Mouse (Mus musculus) lung, postnatal 0 days (tissue): ENCODE measurements around the gene Cdc14b. TPM values are rescaled to one million over a fixed set of nuclear protein-coding genes. Genes with fewer than 3 reads are reported as not detected.

Experiments
- ATAC-seq: fragments of 200-750 bp; cut with Nextera tagmentation; 2 replicates; pipeline ENCODE4 v1.8.0; 2017; ENCODE audit warnings: moderate library complexity
- DNase-seq: peaks from one replicate; pipeline ENCODE4 v3.0.0-alpha.2; 2016; ENCODE audit warnings: low spot score
- H3K27ac ChIP-seq: fragments of 300-500 bp; sonication (generic); 2 replicates; pipeline ENCODE4 v1.5.1; 2014; ENCODE audit warnings: antibody characterized with exemption, mild to moderate bottlenecking, low read length, mixed read lengths
- H3K27me3 ChIP-seq: fragments of 300-500 bp; sonication (generic); replicated peaks from 2 replicates; pipeline ENCODE4 v1.6.1; 2014; ENCODE audit warnings: low read length, mixed read lengths; ENCODE audit not compliant: insufficient read depth
- H3K36me3 ChIP-seq: fragments of 300-500 bp; sonication (generic); 2 replicates; pipeline ENCODE4 v1.6.1; 2014; ENCODE audit warnings: low read length, mixed read lengths; ENCODE audit not compliant: insufficient read depth
- H3K4me1 ChIP-seq: fragments of 300-500 bp; sonication (generic); 2 replicates; pipeline ENCODE4 v1.6.1; 2014; ENCODE audit warnings: antibody characterized with exemption, low read depth, low read length, mixed read lengths; ENCODE audit not compliant: insufficient read depth
- H3K4me2 ChIP-seq: fragments of 300-500 bp; sonication (generic); replicated peaks from 2 replicates; pipeline ENCODE4 v1.6.1; 2014; ENCODE audit warnings: low read depth, mild to moderate bottlenecking, low read length, moderate library complexity, mixed read lengths
- H3K4me3 ChIP-seq: fragments of 300-500 bp; sonication (generic); 2 replicates; pipeline ENCODE4 v1.5.1; 2014; ENCODE audit warnings: low read depth, low read length
- H3K9ac ChIP-seq: fragments of 300-500 bp; sonication (generic); replicated peaks from 2 replicates; pipeline ENCODE4 v1.6.1; 2014; ENCODE audit warnings: low read depth, mild to moderate bottlenecking
- H3K9me3 ChIP-seq: fragments of 300-500 bp; sonication (generic); 2 replicates; pipeline ENCODE4 v1.6.1; 2016; ENCODE audit warnings: low read length, mixed read lengths
- CTCF ChIP-seq: IDR thresholded peaks from 2 replicates; pipeline ENCODE4 v1.5.1; 2016; ENCODE audit warnings: antibody characterized with exemption, mild to moderate bottlenecking
- EP300 ChIP-seq: IDR thresholded peaks from 2 replicates; pipeline ENCODE4 v1.6.1; 2016; ENCODE audit warnings: antibody characterized with exemption, mild to moderate bottlenecking, control low read depth
- WGBS: fragments of 180-500 bp; shearing (Covaris S2); extraction: QIAGEN DNeasy Blood & Tissue Kit; methylation state at CpG from one replicate; pipeline ENCODE4 v1.1.7; 2014; 5-methylcytosine and 5-hydroxymethylcytosine counted together
- polyA plus RNA-seq: library from polyadenylated mRNA; unstranded; fragments of >200 nt; fragmentation: Nextera tagmentation; extraction: Ambion mirVana; gene quantifications from 2 replicates; pipeline ENCODE4 v1.2.1, GENCODE M21; 2015

The Cdc14b gene
- polyA plus RNA-seq, 1 experiment from 2014 or later, result 4.7 TPM

- Histone ChIP-seq H3K9ac (no peak overlapping the region), H3K27ac (no peak overlapping the region), H3K36me3 (no peaks in the 10 kb centered on the region), H3K4me1 (no peaks in the 10 kb centered on the region), H3K4me2 (no peak overlapping the region), H3K27me3 (no peaks in the 10 kb centered on the region), H3K9me3 (no peaks in the 10 kb centered on the region), H3K4me3 (no peak overlapping the region)
- no peak for DNase-seq
- no peak for TF ChIP-seq CTCF
- TF ChIP-seq EP300, result no peak
- 85% methylated on average over 6 of the region's 6 CpGs for WGBS
- ATAC-seq, result no peak
Measured at GRCm38 (mm10) chr13:64208146-64208545, 66.9 kb downstream of the Cdc14b start.

DNA sequence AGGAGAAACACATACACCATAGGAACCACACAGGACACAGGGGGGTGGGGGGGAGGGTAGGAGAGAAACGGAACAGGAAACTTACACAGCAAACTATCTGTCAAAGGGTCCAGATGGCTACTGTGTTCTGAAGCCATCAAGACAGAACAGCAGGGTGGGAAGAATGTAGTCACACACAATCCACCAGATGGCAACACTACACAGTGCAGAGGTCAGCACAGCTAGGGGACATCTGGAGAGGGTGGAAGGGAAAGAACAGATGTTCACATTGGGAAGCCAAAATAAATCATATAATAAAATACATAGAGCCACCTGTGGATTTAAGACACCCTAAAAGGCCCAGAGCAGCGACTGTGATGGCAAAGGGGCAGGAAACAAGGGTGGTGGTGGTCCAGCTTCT is 69.9 kb downstream of the Cdc14b start:
- H3K4me2 ChIP-seq, result no peak overlapping the region
- H3K9ac ChIP-seq, result no peak overlapping the region
- no peaks in the 10 kb centered on the region for H3K27me3 ChIP-seq
- 29% methylated on average over 2 of the region's 2 CpGs for WGBS
- no peak overlapping the region for H3K4me3 ChIP-seq
- TF ChIP-seq EP300, result no peak
- peak; percentile 60 for TF ChIP-seq CTCF
- no peaks in the 10 kb centered on the region for H3K4me1 ChIP-seq
- no peaks in the 10 kb centered on the region for H3K9me3 ChIP-seq
- DNase-seq, result peak; percentile 61
- no peak overlapping the region for H3K27ac ChIP-seq
- no peaks in the 10 kb centered on the region for H3K36me3 ChIP-seq
- peak; percentile 89 for ATAC-seq

GRCm38 (mm10) chr13:64204726-64205125 is 70.4 kb downstream of the Cdc14b start:
- H3K4me3 ChIP-seq, result no peak overlapping the region
- no peaks in the 10 kb centered on the region for H3K36me3 ChIP-seq
- H3K4me1 ChIP-seq, result no peaks in the 10 kb centered on the region
- ATAC-seq, result peak; percentile 52; the same call in 1 of the 2 replicates
- H3K9ac ChIP-seq, result no peak overlapping the region
- H3K27ac ChIP-seq, result no peak overlapping the region
- WGBS, result 62% methylated on average over 2 of the region's 2 CpGs
- DNase-seq, result no peak
- no peaks in the 10 kb centered on the region for H3K9me3 ChIP-seq
- no peak overlapping the region for H3K4me2 ChIP-seq
- TF ChIP-seq EP300, result no peak
- TF ChIP-seq CTCF, result peak; percentile 70
- H3K27me3 ChIP-seq, result no peaks in the 10 kb centered on the region

- ATAC-seq, result no peak
- TF ChIP-seq EP300 (no peak), CTCF (no peak)
- 88% methylated on average over 4 of the region's 4 CpGs for WGBS
Measured at GRCm38 (mm10) chr13:64200911-64201310, 74.2 kb downstream of the Cdc14b start.

DNA sequence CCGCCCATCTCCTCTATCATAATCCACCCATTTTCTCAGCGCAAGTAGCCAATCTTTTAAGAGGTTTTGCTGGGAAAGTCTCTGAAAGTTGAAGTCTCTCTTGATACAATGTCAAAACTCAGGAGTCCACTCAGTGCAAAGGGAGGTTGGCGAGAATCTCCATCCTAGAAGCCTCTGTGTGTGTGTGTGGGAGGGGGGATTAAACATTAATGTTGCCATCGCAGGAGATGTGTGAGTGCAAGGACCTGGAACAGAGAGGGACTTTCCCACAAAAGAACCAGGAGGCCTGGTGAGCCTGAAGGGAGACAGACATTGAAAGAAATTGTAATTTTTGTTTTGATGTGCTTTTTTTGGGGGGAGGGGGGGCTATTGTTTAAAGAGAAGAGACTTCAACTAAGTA is 76.8 kb downstream of the Cdc14b start:
- Histone ChIP-seq H3K4me2 (no peak overlapping the region), H3K4me3 (no peak overlapping the region), H3K9ac (no peak overlapping the region), H3K9me3 (no peaks in the 10 kb centered on the region), H3K27ac (no peak overlapping the region), H3K36me3 (no peaks in the 10 kb centered on the region), H3K27me3 (no peaks in the 10 kb centered on the region), H3K4me1 (no peaks in the 10 kb centered on the region)
- no peak for TF ChIP-seq EP300
- no peak for TF ChIP-seq CTCF
- DNase-seq (no peak), ATAC-seq (no peak)
- 90% methylated on average over 4 of the region's 4 CpGs for WGBS

More at GRCm38 (mm10) chr13:64200911-64201310, 74.2 kb downstream of the Cdc14b start:
- no peaks in the 10 kb centered on the region for H3K9me3 ChIP-seq
- no peak overlapping the region for H3K4me3 ChIP-seq
- H3K4me2 ChIP-seq, result no peak overlapping the region
- no peak overlapping the region for H3K9ac ChIP-seq
- DNase-seq, result no peak
- H3K27ac ChIP-seq, result no peak overlapping the region
- H3K36me3 ChIP-seq, result no peaks in the 10 kb centered on the region
- no peaks in the 10 kb centered on the region for H3K27me3 ChIP-seq
- H3K4me1 ChIP-seq, result no peaks in the 10 kb centered on the region

DNA sequence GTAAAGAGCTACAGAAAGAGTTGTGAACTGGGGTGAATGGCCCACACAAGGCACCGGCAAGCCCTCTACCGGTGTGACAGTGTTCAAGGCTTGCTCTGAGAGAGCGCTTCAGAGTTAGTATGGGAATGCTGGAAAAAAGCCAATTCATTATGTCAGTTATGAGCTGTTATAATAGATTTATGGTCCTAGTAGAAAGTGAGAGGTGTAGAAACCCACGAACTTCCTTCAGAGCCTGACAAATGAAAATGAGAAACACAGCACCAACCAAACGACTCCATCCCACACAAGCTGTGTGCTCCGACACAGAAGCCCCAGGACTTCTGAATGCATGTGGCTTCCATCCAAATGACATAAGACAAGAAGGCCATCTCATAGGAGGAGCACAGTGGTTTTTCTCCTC is 77.2 kb downstream of the Cdc14b start:
- Histone ChIP-seq H3K27ac (no peak overlapping the region), H3K4me3 (no peak overlapping the region), H3K27me3 (no peaks in the 10 kb centered on the region), H3K36me3 (no peaks in the 10 kb centered on the region), H3K9me3 (no peaks in the 10 kb centered on the region), H3K9ac (no peak overlapping the region), H3K4me1 (no peaks in the 10 kb centered on the region), H3K4me2 (no peak overlapping the region)
- WGBS, result 69% methylated on average over 6 of the region's 6 CpGs
- TF ChIP-seq EP300 (no peak), CTCF (no peak)
- DNase-seq (no peak), ATAC-seq (no peak)

DNA sequence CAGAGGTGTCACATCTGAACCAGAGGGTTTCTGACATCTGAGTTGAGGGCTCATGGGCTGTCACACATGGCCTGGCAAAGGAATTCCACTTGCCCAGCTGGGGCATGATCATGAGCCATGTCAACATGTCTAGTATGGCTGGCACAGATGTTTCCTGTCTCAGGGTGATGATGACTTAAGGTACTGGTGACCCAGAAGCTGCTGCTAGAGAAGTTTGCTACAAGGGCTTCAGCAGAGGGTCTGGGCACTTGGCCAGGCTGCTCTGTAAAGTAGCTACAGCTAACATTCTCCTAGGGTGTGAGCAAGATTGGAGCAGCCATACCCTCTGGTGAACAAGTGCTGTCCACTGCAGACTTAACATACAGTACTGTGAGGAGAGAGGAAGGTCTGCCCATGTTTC is 88.0 kb downstream of the Cdc14b start:
- Histone ChIP-seq H3K9ac (no peak overlapping the region), H3K4me2 (no peak overlapping the region), H3K36me3 (no peaks in the 10 kb centered on the region), H3K27ac (no peak overlapping the region), H3K4me1 (no peaks in the 10 kb centered on the region), H3K4me3 (no peak overlapping the region), H3K9me3 (no peaks in the 10 kb centered on the region), H3K27me3 (no peaks in the 10 kb centered on the region)
- ATAC-seq (peak; percentile 46; the same call in 1 of the 2 replicates), DNase-seq (peak; percentile 19)
- TF ChIP-seq CTCF (no peak), EP300 (no peak)
